Mouse (Mus musculus): ENCODE data around the gene Zfp827. TPM values are rescaled to one million over a fixed set of nuclear protein-coding genes. Genes with fewer than 3 reads are reported as not detected.

Gene Zfp827
- polyA plus RNA-seq, 1 experiment from 2014 or later: 10.6 TPM

DNA sequence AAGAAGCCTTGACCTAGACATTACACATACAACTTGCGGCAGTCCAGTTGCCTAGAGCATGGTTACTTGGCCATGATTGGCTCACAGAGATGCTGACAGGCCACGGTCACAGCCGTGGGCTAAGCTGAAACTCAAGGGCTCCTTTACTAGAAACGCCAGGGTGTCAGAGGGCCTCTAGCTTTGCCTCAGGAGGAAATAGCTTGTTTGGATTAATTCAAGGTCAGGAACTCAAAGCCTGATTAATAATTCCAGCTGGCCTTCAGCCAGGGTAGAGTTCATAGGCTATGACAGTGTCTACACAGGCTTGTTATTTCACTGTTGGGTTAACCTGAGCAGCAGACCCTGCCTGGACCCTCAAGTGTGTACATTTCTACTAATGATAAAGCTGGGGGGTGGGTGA lies 132.1 kb downstream of the Zfp827 start:
- Histone ChIP-seq H3K4me3 (ENCODE audit: low read depth, low read length) (no peak overlapping the region), H3K9me3 (ENCODE audit: control insufficient read depth, low read length) (no peaks in the 10 kb centered on the region), H3K36me3 (ENCODE audit: control insufficient read depth, insufficient read depth, low read length) (peaks cover 20% of the 10 kb centered on the region), H3K4me1 (replicated peaks; ENCODE audit: control insufficient read depth, insufficient read depth, low read length) (peaks cover 6% of the 10 kb centered on the region; the same call in 1 of the 2 replicates), H3K27ac (ENCODE audit: low read depth) (no peak overlapping the region; the same call in 1 of the 2 replicates), H3K4me2 (ENCODE audit: low read length) (no peak overlapping the region), H3K9ac (ENCODE audit: low read length) (no peak overlapping the region), H3K27me3 (replicated peaks; ENCODE audit: control insufficient read depth, insufficient read depth, low read length) (no peaks in the 10 kb centered on the region)
- ATAC-seq (replicated peaks; ENCODE audit: low FRiP score, low TSS enrichment, low read depth) (no peak), DNase-seq (ENCODE audit: low spot score) (no peak)
- WGBS: 55% methylated on average over 4 of the region's 4 CpGs

DNA sequence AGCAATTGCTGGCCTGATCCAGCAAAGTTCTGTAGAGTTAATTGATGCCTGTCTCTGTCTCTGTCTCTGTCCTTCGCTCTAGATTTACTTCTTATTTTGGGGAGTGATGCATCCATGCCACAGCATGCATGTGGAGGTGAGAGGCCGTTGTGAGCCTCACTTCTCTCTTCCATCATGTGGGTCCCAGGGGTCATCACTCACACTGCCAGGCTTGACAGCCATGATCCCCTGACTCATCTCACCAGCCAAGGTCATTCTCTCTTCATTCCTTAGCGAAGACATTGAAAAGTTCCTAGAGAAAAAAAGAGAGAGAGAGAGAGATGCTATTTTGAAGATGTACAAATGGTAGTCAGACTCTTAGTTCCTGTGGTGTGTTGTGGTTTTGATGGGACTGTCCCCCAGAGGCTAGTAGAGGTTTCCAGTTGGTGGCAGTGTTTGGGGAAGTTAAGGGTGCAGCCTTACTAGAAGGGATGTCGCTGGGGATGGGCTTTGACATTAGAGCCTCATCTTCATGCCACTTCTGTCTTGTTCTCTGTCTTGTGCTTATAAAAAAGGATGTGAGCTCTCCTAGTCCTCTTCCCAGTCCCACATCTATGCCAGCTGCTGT lies 133.0 kb downstream of the Zfp827 start:
- peaks cover 26% of the 10 kb centered on the region for H3K36me3 ChIP-seq (ENCODE audit: control insufficient read depth, insufficient read depth, low read length)
- no peak for ATAC-seq (replicated peaks; ENCODE audit: low FRiP score, low TSS enrichment, low read depth)
- H3K4me2 ChIP-seq (ENCODE audit: low read length): no peak overlapping the region
- 85% methylated on average over 4 of the region's 4 CpGs for WGBS
- no peak for DNase-seq (ENCODE audit: low spot score)
- no peak overlapping the region for H3K27ac ChIP-seq (ENCODE audit: low read depth)
- no peak overlapping the region for H3K4me3 ChIP-seq (ENCODE audit: low read depth, low read length)
- no peak overlapping the region for H3K9ac ChIP-seq (ENCODE audit: low read length)
- no peaks in the 10 kb centered on the region for H3K27me3 ChIP-seq (replicated peaks; ENCODE audit: control insufficient read depth, insufficient read depth, low read length)
- peaks cover 6% of the 10 kb centered on the region; the same call in 1 of the 2 replicates for H3K4me1 ChIP-seq (replicated peaks; ENCODE audit: control insufficient read depth, insufficient read depth, low read length)
- no peaks in the 10 kb centered on the region for H3K9me3 ChIP-seq (ENCODE audit: control insufficient read depth, low read length)

DNA sequence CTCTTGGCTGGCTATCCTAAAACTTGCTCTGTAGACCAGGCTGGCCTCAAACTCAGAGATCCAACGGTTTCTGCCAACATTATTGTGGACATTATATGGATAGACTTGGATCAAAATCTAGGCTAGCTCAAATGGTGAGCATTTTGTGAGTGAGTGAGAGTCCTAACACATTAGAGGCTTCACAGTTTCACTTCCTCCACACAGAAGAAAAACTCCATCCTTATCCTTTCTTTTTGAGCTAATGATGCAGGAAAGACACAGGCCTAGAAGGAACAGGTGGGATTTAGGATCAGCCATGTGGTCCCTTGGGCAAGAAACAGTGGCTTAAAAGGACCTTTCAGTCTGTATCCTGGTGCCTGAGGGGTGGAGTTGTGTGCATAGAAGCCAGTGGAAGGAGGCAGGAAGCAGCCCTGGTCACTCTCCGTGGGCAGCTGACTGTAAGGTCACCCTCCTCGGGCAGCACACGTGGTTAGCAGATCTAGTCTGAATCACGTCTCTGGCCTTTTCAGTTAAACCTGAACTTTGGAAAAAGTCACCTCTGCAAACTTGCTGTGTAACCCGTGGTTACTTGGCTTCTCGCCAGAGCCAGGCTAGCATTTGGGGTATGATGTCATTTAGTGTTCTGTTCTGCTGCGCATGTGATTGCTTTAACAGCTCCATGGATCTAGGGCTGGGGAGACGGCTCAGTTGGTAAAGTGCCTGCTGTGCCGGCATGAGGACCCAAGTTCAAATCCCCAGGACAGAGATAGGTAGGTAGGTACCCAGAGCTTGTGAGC lies 134.5 kb downstream of the Zfp827 start:
- Histone ChIP-seq H3K36me3 (ENCODE audit: control insufficient read depth, insufficient read depth, low read length) (peaks cover 15% of the 10 kb centered on the region), H3K4me2 (ENCODE audit: low read length) (no peak overlapping the region), H3K27ac (ENCODE audit: low read depth) (no peak overlapping the region), H3K9ac (ENCODE audit: low read length) (no peak overlapping the region), H3K27me3 (replicated peaks; ENCODE audit: control insufficient read depth, insufficient read depth, low read length) (no peaks in the 10 kb centered on the region), H3K4me3 (ENCODE audit: low read depth, low read length) (no peak overlapping the region), H3K4me1 (replicated peaks; ENCODE audit: control insufficient read depth, insufficient read depth, low read length) (peaks cover 6% of the 10 kb centered on the region; the same call in 1 of the 2 replicates), H3K9me3 (ENCODE audit: control insufficient read depth, low read length) (no peaks in the 10 kb centered on the region)
- ATAC-seq (replicated peaks; ENCODE audit: low FRiP score, low TSS enrichment, low read depth): peak; percentile 60
- WGBS: 39% methylated on average over 10 of the region's 10 CpGs
- DNase-seq (ENCODE audit: low spot score): peak; percentile 78

DNA sequence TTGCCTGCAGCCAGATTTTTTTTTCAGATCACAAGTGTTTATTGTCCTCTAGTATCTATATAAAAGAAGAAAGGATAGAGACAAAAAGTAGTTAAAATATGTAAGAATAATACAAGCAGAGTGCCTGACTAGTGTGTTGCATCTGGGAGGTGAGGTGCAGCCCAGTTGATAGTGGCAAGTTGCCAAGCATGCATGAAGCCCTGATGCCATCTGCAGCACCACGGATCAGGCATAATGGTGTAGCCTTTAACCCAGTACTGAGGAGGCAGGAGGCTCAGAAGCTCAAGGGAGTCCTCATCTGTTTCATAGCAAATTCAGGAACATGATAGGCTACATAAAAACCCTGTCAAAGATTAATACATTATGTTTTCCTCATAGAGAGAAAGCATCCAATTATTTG lies 136.1 kb downstream of the Zfp827 start:
- no peak overlapping the region for H3K27ac ChIP-seq (ENCODE audit: low read depth)
- no peak overlapping the region for H3K4me3 ChIP-seq (ENCODE audit: low read depth, low read length)
- H3K36me3 ChIP-seq (ENCODE audit: control insufficient read depth, insufficient read depth, low read length): peaks cover 12% of the 10 kb centered on the region
- H3K4me1 ChIP-seq (replicated peaks; ENCODE audit: control insufficient read depth, insufficient read depth, low read length): peaks cover 6% of the 10 kb centered on the region; the same call in 1 of the 2 replicates
- H3K9me3 ChIP-seq (ENCODE audit: control insufficient read depth, low read length): no peaks in the 10 kb centered on the region
- H3K9ac ChIP-seq (ENCODE audit: low read length): no peak overlapping the region
- WGBS: 50% methylated on average over 1 of the region's 1 CpGs
- ATAC-seq (replicated peaks; ENCODE audit: low FRiP score, low TSS enrichment, low read depth) (no peak), DNase-seq (ENCODE audit: low spot score) (no peak)
- no peak overlapping the region for H3K4me2 ChIP-seq (ENCODE audit: low read length)
- H3K27me3 ChIP-seq (replicated peaks; ENCODE audit: control insufficient read depth, insufficient read depth, low read length): no peaks in the 10 kb centered on the region

DNA sequence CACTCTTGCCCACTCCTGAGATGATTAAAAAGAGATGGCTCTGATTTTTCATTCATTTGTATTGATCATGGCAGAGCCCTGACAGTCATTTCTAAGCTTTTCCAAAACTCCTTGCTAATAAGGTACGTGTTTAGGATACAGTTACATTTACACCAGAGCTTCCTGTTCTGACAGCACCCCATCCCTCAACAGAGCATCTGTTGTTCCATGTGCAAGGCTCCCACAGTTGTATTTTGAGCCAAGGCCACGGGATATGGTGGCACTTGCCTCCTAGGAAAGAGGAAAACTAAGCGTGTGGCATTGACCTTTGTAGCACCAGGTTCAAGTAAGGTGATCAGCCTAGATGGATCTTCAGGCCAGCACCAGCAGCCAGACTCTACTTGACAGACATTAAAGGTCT lies 137.0 kb downstream of the Zfp827 start:
- ATAC-seq (replicated peaks; ENCODE audit: low FRiP score, low TSS enrichment, low read depth): no peak
- Histone ChIP-seq H3K4me1 (replicated peaks; ENCODE audit: control insufficient read depth, insufficient read depth, low read length) (peaks cover 6% of the 10 kb centered on the region; the same call in 1 of the 2 replicates), H3K4me3 (ENCODE audit: low read depth, low read length) (no peak overlapping the region), H3K36me3 (ENCODE audit: control insufficient read depth, insufficient read depth, low read length) (peaks cover 10% of the 10 kb centered on the region; the same call in 1 of the 2 replicates), H3K27ac (ENCODE audit: low read depth) (no peak overlapping the region), H3K27me3 (replicated peaks; ENCODE audit: control insufficient read depth, insufficient read depth, low read length) (no peaks in the 10 kb centered on the region), H3K9ac (ENCODE audit: low read length) (no peak overlapping the region), H3K9me3 (ENCODE audit: control insufficient read depth, low read length) (no peaks in the 10 kb centered on the region), H3K4me2 (ENCODE audit: low read length) (no peak overlapping the region)
- no peak for DNase-seq (ENCODE audit: low spot score)
- WGBS: 85% methylated on average over 3 of the region's 3 CpGs

DNA sequence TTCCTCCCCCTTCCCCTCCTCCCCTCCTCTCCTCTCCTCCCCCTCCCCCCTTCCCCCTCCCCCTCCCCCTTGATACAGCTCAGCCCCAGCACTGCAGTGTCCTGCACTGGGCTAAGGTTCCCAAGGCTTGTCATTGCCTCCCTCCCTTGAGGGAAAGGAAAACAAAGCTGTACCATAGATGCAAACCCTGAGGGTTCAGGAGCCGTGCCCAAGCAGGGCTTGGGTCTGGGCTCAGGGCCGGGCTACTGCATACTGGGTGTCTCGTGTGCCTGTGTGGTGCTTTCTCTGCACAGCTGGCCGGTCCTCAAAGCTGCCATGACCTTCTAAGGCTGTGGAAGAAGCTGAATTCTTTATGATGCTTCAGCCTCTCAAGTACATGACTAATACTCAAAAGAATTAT lies 145.4 kb downstream of the Zfp827 start:
- ATAC-seq (replicated peaks; ENCODE audit: low FRiP score, low TSS enrichment, low read depth): no peak; the same call in 1 of the 2 replicates
- H3K9ac ChIP-seq (ENCODE audit: low read length): no peak overlapping the region
- 62% methylated on average over 4 of the region's 4 CpGs for WGBS

DNA sequence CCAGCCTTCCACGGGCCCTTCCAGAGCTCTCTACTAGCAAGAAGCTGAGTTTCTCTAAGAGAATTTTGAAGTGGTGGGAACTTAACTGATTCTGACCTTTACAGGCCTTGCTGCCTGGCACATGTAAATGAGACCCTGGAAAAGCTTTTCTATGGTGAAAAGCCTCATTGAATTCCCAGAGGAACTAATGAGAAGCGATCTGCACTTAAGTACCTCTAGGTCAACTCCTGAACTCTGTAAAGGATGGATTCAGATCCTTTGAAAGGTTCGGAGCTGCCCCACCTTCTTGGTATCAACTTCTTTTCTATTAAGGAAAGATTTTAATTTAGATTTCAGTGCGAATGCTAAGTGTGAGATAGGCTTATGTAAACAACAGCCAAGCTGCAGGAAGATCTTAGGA lies 147.8 kb downstream of the Zfp827 start:
- no peak overlapping the region for H3K4me3 ChIP-seq (ENCODE audit: low read depth, low read length)
- H3K4me2 ChIP-seq (ENCODE audit: low read length): no peak overlapping the region
- peaks cover 49% of the 10 kb centered on the region for H3K36me3 ChIP-seq (ENCODE audit: control insufficient read depth, insufficient read depth, low read length)
- H3K4me1 ChIP-seq (replicated peaks; ENCODE audit: control insufficient read depth, insufficient read depth, low read length): no peaks in the 10 kb centered on the region
- DNase-seq (ENCODE audit: low spot score) (no peak), ATAC-seq (replicated peaks; ENCODE audit: low FRiP score, low TSS enrichment, low read depth) (no peak)
- H3K27ac ChIP-seq (ENCODE audit: low read depth): no peak overlapping the region
- H3K9ac ChIP-seq (ENCODE audit: low read length): no peak overlapping the region
- no peaks in the 10 kb centered on the region for H3K9me3 ChIP-seq (ENCODE audit: control insufficient read depth, low read length)
- H3K27me3 ChIP-seq (replicated peaks; ENCODE audit: control insufficient read depth, insufficient read depth, low read length): no peaks in the 10 kb centered on the region
- 56% methylated on average over 4 of the region's 4 CpGs for WGBS

More for the DNA sequence above, 145.4 kb downstream of the Zfp827 start:
- no peak for DNase-seq (ENCODE audit: low spot score)
- Histone ChIP-seq H3K36me3 (ENCODE audit: control insufficient read depth, insufficient read depth, low read length) (peaks cover 26% of the 10 kb centered on the region), H3K27ac (ENCODE audit: low read depth) (no peak overlapping the region), H3K4me3 (ENCODE audit: low read depth, low read length) (no peak overlapping the region), H3K27me3 (replicated peaks; ENCODE audit: control insufficient read depth, insufficient read depth, low read length) (no peaks in the 10 kb centered on the region), H3K4me2 (ENCODE audit: low read length) (no peak overlapping the region), H3K4me1 (replicated peaks; ENCODE audit: control insufficient read depth, insufficient read depth, low read length) (no peaks in the 10 kb centered on the region), H3K9me3 (ENCODE audit: control insufficient read depth, low read length) (no peaks in the 10 kb centered on the region)

DNA sequence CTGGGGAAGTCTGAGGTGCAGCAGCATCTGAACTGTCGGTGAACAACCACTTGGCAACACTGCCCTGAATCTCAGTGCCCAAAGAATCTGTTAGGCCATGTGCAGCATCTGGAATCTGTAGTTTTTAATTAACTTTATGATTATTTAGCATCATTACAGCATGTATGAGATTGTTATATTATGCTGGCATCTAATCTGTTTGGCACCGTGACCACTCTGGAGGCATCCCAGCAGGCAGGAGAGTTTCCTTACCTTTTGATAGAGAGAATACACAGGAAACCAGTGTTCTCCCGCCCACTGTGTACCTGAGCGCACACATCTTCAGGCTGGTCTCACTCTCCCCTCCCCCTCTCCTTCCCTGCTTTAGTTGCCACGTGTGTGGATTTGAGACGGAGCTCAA lies 151.4 kb downstream of the Zfp827 start:
- H3K27me3 ChIP-seq (replicated peaks; ENCODE audit: control insufficient read depth, insufficient read depth, low read length): no peaks in the 10 kb centered on the region
- H3K9me3 ChIP-seq (ENCODE audit: control insufficient read depth, low read length): no peaks in the 10 kb centered on the region
- H3K4me1 ChIP-seq (replicated peaks; ENCODE audit: control insufficient read depth, insufficient read depth, low read length): no peaks in the 10 kb centered on the region
- ATAC-seq (replicated peaks; ENCODE audit: low FRiP score, low TSS enrichment, low read depth) (no peak), DNase-seq (ENCODE audit: low spot score) (no peak)
- H3K4me3 ChIP-seq (ENCODE audit: low read depth, low read length): no peak overlapping the region
- 85% methylated on average over 6 of the region's 6 CpGs for WGBS
- no peak overlapping the region for H3K4me2 ChIP-seq (ENCODE audit: low read length)
- no peak overlapping the region for H3K27ac ChIP-seq (ENCODE audit: low read depth)
- peaks cover 82% of the 10 kb centered on the region for H3K36me3 ChIP-seq (ENCODE audit: control insufficient read depth, insufficient read depth, low read length)
- no peak overlapping the region for H3K9ac ChIP-seq (ENCODE audit: low read length)

All from intestine, embryonic 14.5 days (tissue).